Mouse (Mus musculus): ENCODE data around the gene Lbhd1. TPM values are rescaled to one million over a fixed set of nuclear protein-coding genes. Genes with fewer than 3 reads are reported as not detected.
A peak's percentile ranks its signal among the peaks of the same experiment; 100 is the strongest.
"Not testable (repeated sequence)": the region's sequence is repeated elsewhere in the genome, so short reads cannot be mapped to it uniquely, and the experiment has no call there.

The Lbhd1 gene
- 27.5 and 31.3 TPM in 2 replicates for polyA plus RNA-seq (2015; fragmentation: Nextera tagmentation; extraction: Ambion mirVana)

DNA sequence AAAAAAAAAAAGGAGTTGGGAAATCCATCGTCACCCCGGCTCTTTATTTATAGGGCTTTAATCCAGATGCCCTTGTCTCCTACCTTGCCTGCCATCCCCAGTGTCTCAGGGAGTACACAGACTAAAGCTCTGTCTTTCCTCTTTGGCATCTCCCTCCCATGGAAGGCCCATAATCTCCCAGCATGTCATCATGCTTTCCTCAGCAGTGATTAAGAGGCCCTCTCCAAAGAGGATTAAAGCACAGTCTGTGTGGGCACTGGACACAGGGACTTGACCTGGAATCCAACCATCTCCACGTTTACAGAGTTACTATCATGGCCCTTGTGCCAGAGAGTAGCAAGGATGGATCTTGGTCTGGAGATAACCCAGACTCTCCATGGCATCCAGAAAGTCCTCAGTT is at the start of gene Lbhd1, which contains the start of gene Gm49403:
Gene Lbhd1 (plus strand): TSS at position 117 of the 400 bp plus-strand sequence.
Gene Gm49403 (plus strand): TSS at position 315 of the 400 bp plus-strand sequence.
- Histone ChIP-seq H3K9me3 (ENCODE audit: low read length) (no peaks in the 10 kb centered on the region), H3K27ac (ENCODE audit: low read depth) (no peak within 1 kb of the TSS), H3K9ac (replicated peaks) (no peak within 1 kb of the TSS), H3K4me2 (ENCODE audit: low read depth, low read length) (no peak within 1 kb of the TSS), H3K4me1 (ENCODE audit: insufficient read depth) (peaks cover 18% of the 10 kb centered on the region), H3K27me3 (ENCODE audit: insufficient read depth, low read length) (no peaks in the 10 kb centered on the region), H3K36me3 (replicated peaks; ENCODE audit: insufficient read depth, low read length) (no peaks in the 10 kb centered on the region), H3K4me3 (ENCODE audit: low read depth, low read length) (no peak within 1 kb of the TSS)
- TF ChIP-seq EP300 (IDR thresholded peaks at IDR 0.05; ENCODE audit: low read depth) = no peak
- no peak for TF ChIP-seq CTCF (IDR thresholded peaks at IDR 0.05; ENCODE audit: low read depth)
- no peak for ATAC-seq
- WGBS (ENCODE audit: insufficient replicate concordance) = 79% methylated on average over 3 of the region's 3 CpGs
- no peak for DNase-seq

DNA sequence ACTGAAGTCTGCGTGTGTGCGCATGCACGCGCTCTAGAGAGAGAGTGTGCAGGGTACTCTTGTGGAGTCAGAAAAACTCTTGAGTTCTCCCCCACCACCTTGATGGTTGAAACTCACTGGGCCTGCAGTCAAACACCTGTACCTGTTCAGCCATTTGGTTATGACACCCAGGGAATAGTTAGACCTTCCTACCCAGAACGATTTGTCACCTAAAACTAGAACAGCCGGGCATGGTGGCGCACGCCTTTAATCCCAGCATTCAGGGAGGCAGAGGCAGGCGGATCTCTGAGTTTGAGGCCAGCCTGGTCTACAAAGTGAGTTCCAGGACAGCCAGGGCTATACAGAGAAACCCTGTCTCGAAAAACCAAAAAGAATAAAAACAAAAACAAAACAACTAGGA is 47.2 kb upstream of the Lbhd1 start:
- WGBS (ENCODE audit: insufficient replicate concordance) = 95% methylated on average over 10 of the region's 10 CpGs
- H3K4me2 ChIP-seq (ENCODE audit: low read depth, low read length); H3K9me3 ChIP-seq (ENCODE audit: low read length); ATAC-seq; H3K27ac ChIP-seq (ENCODE audit: low read depth); H3K4me3 ChIP-seq (ENCODE audit: low read depth, low read length); H3K9ac ChIP-seq (replicated peaks); DNase-seq; H3K27me3 ChIP-seq (ENCODE audit: insufficient read depth, low read length): not testable (repeated sequence)
- Histone ChIP-seq H3K36me3 (replicated peaks; ENCODE audit: insufficient read depth, low read length) (peaks cover 39% of the 10 kb centered on the region), H3K4me1 (ENCODE audit: insufficient read depth) (peaks cover 32% of the 10 kb centered on the region)

DNA sequence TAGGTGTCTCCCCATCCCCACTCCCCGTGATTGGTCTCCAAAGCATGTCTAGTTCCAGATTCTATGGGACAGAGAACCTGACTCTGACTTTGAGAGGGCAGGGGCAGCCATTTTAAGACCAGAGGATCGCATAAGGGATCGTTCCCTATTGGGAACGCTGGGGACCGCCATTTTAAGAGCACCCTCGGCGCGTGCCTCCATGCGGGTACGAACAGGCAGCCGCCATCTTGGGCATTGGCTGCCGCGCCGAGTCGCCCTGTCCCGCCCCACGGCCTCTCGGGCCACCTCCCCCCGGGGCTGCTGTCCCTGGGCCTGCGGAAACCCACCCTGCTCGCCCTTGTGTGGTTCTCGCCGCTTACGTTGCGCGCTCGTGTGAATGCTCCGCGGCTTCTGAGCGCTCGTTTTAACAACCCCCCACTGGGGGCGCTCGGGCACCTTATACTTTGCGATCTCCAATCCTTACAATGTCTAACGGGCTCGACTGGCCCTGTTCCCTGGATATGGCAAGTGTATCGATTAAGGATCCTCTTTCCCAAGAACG is 46.2 kb upstream of the Lbhd1 start, which contains the start of gene Bscl2:
Gene Bscl2 (plus strand): TSS at position 217 of the 541 bp plus-strand sequence.
- TF ChIP-seq EP300 (IDR thresholded peaks at IDR 0.05; ENCODE audit: low read depth) (no peak; the same call in 1 of the 2 replicates), CTCF (IDR thresholded peaks at IDR 0.05; ENCODE audit: low read depth) (peak; percentile 70)
- Histone ChIP-seq H3K27ac (ENCODE audit: low read depth) (peak within 1 kb of the TSS; percentile 91), H3K4me3 (ENCODE audit: low read depth, low read length) (peak within 1 kb of the TSS; percentile 63), H3K4me1 (ENCODE audit: insufficient read depth) (peaks cover 32% of the 10 kb centered on the region), H3K9me3 (ENCODE audit: low read length) (no peaks in the 10 kb centered on the region), H3K4me2 (ENCODE audit: low read depth, low read length) (peak within 1 kb of the TSS; percentile 97), H3K36me3 (replicated peaks; ENCODE audit: insufficient read depth, low read length) (peaks cover 29% of the 10 kb centered on the region), H3K9ac (replicated peaks) (peak within 1 kb of the TSS; percentile 77), H3K27me3 (ENCODE audit: insufficient read depth, low read length) (no peaks in the 10 kb centered on the region)
- DNase-seq (peak; percentile 86), ATAC-seq (peak; percentile 84)
- 1% methylated on average over 38 of the region's 38 CpGs for WGBS (ENCODE audit: insufficient replicate concordance)

DNA sequence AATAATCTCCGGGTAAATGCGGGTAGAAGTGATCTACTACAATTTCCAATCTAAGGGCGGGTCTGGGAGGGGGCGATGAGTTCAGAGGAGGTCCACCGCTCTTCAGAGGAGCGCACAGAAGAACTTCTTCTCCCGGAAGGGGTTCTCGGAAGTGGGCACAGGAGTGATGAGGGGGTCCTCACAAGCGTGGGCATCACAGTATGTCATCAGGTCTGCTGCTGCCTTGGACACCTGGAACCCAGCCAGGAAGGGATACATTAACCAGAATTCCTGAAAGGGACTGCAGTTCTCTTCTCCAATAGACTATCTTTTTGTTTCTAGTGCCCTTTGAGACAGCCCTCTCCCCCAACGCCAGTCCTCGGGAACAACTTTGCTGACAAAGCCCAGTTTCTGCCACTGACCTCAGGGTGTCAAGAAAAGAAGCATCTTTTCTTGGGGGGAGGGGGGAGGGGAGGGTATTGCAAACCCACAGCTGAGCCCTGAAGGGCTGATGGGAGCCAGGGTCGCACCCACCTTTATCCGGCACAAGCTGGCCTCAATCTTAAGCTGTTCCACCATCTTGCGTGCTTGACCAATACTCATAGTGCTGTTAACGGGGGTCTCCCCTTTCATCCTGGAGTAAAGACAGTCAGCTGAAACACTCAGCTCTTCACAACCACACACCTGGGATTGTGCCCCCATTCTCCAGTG is 45.3 kb upstream of the Lbhd1 start:
- DNase-seq (peak; percentile 55), ATAC-seq (peak; percentile 9; the same call in 1 of the 2 replicates)
- Histone ChIP-seq H3K27me3 (ENCODE audit: insufficient read depth, low read length) (no peaks in the 10 kb centered on the region), H3K36me3 (replicated peaks; ENCODE audit: insufficient read depth, low read length) (peaks cover 24% of the 10 kb centered on the region), H3K4me2 (ENCODE audit: low read depth, low read length) (peak overlapping the region; percentile 97), H3K4me3 (ENCODE audit: low read depth, low read length) (peak overlapping the region; percentile 63), H3K9ac (replicated peaks) (peak overlapping the region; percentile 77), H3K4me1 (ENCODE audit: insufficient read depth) (peaks cover 32% of the 10 kb centered on the region), H3K27ac (ENCODE audit: low read depth) (peak overlapping the region; percentile 91), H3K9me3 (ENCODE audit: low read length) (no peaks in the 10 kb centered on the region)
- 25% methylated on average over 15 of the region's 15 CpGs for WGBS (ENCODE audit: insufficient replicate concordance)
- TF ChIP-seq EP300 (IDR thresholded peaks at IDR 0.05; ENCODE audit: low read depth) (no peak), CTCF (IDR thresholded peaks at IDR 0.05; ENCODE audit: low read depth) (no peak)

DNA sequence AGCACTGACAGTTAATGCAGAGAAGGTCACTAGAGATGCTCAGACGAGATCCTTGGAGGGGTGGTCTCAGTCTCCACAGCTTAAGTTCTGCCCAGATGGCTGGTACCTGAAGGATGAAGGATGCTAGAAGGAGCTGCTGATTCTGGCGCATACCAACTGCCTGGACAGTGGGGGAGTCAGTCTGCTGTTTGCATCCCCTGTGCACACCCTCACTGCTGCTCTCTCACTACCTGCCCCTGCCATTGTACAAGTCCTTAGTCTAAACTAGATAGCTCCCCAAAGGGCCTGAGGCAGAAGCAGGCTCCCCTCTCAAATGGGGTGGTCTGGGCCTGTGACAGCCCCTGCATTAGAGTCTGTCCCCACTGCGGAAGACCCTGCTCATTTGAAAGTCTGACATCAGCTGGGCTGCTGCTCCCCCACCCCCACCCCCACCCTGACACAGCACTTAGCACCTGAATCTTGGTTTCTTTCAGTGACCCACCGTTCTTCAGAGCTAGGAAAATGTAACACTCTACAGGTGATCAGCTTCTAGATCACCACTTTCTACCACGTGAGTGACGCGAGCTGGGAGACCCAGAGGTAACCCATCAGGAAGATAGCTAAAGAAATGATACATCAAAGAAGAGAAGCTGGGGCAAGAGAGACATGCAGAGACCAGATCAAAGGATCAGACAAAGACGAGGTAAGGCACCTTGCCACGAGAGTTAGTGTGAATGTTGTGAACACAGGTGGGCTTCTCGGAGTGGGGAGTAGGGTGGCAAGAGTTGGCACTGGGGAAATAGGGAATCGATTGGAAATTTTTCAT is 44.2 kb upstream of the Lbhd1 start, which contains the start of gene Gng3:
Gene Gng3 (minus strand): TSS at position 92 of the 805 bp plus-strand sequence.
- peaks cover 14% of the 10 kb centered on the region for H3K36me3 ChIP-seq (replicated peaks; ENCODE audit: insufficient read depth, low read length)
- WGBS (ENCODE audit: insufficient replicate concordance) = 78% methylated on average over 11 of the region's 11 CpGs
- H3K27me3 ChIP-seq (ENCODE audit: insufficient read depth, low read length) = no peaks in the 10 kb centered on the region
- no peaks in the 10 kb centered on the region for H3K9me3 ChIP-seq (ENCODE audit: low read length)
- DNase-seq (no peak), ATAC-seq (no peak)
- H3K4me1 ChIP-seq (ENCODE audit: insufficient read depth) = peaks cover 32% of the 10 kb centered on the region
- peak within 1 kb of the TSS; percentile 97 for H3K4me2 ChIP-seq (ENCODE audit: low read depth, low read length)
- H3K27ac ChIP-seq (ENCODE audit: low read depth) = peak within 1 kb of the TSS; percentile 91
- TF ChIP-seq EP300 (IDR thresholded peaks at IDR 0.05; ENCODE audit: low read depth) = no peak
- peak within 1 kb of the TSS; percentile 77 for H3K9ac ChIP-seq (replicated peaks)
- peak within 1 kb of the TSS; percentile 63 for H3K4me3 ChIP-seq (ENCODE audit: low read depth, low read length)

Measured in liver, postnatal 0 days (tissue).